Mouse (Mus musculus) cerebellum, postnatal 36 days (tissue): ENCODE results near the gene Ttc19.
"Not testable (repeated sequence)": the region's sequence is repeated elsewhere in the genome, so short reads cannot be mapped to it uniquely, and the experiment has no call there.

Source experiments
- DNase-seq, 2 experiments: peaks; one replicate each; pipeline ENCODE4 v3.0.0; 2021 to 2022; ENCODE audit warnings: mixed read lengths in 2 of 2

Gene Ttc19

DNA sequence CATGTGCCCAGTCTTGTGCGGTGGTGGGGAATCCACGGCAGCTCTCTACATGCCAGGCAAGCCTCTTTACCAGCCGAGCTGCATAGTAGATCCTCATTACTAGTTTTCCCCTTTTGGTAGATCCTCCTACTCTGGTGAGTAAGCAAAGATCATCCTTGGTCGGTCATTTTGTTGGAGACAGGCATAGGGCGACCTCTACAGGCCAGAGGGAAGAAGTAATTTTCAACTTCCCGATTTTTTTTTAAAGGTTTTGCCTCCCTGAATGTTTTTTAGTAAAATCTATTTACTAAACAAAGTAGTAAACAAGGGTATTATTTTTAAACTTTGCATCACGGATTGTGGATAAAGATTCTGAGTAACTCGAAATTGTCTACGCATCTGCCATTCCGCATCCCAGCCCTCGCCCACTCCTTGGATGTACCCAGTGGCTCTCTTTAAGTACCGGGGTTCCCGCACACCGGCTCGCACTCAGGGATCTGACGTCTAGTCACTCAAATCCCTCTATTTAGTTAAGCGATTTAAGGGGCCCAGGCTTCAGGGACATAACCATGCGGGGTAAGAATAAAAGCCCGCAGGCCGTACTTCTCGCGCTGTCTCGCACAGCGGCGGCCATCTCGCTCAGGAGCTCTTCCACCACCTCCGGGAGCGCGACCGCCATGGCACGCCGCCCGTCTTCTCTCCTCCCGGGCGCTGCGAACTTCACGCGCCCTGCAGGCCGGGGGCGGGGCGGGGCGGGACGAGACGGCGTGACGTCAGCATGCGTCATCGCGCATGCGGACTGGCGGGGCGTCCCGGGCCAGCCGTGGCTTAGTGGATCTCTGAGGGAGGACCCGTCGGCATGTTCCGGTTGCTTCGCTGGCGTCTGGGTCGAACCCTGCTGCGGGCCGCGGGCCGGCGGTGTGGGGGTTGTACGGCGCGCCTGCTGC, at the start of gene Ttc19, which contains the start of gene Zswim7:
Ttc19 (plus strand) TSS at position 799 of the 926 bp plus-strand sequence.
Zswim7 (minus strand) TSS at position 701 of the 926 bp plus-strand sequence.
- peak; percentile 92 to 93 for DNase-seq

DNA sequence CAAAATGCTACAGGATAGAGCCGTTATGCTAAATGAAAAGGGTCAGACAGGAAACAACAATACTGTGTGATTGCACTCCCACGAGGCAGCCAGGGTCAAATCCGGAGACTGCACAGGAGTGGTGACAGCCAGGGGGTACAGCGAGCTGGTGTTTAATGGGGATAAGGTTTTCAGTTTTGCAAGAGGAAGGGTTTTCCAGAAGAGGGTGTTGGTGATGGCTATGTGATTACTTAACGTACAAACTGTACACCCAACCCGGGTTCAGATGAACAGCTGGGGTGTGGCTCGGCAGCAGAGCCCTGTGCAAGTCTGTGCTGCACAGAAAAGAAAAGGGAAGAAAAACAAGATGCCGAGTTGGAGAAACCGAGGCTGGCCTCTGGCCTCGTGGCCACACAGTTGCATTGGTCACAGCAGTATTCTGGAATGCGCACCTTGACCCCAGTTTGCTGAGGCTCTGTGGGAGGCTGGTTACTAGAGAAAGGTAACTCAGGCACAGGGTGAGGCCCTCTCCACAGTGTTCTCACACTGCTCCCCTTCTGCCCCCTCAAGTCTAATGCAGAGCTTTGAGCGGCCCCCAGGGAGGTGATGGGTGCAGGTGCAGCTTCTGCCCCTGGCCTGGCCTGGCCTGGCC, 40.5 kb upstream of the Ttc19 start:
- DNase-seq = no peak

DNA sequence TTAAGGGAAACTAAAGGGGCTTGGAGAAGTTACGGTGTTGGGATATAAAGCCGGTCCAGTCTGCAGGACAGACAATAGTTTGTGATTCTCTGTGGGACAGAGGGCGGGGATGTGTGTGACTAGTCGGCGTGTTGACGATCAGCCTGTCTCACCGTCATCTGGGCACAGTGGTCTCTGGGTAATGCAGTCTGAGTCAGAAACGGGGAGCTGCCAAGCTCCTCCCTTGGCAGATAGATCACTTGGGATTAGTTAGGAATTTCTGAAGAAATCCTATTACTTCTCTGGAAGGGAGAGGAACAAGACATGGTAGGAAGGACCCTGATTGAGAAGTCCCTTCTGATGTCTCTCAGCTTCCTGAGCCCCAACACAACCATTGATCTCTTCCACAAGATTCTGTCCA, 37.4 kb upstream of the Ttc19 start:
- no peak for DNase-seq

DNA sequence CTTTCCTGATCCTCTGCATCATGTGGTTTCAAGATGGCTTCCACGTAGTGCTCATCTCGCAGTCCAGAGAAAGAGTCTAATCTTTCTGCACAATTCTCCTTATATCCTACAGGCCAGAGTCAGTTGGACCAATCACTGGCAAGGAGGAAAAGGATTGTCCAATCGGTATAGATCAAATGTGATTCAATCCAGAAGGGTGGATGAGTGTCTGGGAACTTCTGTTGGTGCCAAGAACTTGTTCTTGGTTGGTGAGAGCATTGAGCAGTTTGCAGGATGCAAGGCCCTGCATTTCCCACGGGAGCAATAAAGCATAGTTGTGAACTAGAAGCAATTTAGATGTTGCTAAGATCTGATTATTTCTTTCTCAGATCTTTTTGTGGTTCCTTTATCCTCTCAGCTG, 36.8 kb upstream of the Ttc19 start:
- no peak for DNase-seq

DNA sequence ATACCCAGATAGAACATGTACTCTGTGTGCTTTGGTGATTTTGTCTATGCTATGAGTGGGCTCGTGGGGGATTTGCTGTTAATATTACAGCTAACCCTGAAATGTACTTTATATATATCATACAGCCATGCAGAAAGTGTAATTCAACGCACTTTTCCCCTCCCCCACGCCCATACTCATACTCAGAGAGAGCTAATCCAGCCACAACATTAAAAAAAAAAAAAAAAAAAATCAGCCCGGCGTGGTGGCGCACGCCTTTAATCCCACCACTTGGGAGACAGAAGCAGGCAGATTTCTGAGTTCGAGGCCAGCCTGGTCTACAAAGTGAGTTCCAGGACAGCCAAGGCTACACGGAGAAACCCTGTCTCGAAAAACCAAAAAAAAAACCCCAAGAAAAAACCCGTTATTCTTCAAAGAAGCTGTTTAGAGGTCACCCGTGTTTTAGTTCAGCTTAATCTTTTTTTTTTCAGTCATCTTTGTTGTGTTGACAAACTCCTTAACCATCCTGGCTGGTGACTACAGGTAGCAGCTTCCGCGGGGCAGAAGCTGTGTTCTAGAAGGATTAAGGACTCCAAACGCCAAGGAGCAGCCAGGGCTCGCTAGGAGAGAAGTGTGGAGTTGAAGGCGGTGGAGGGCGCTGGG, 33.4 kb upstream of the Ttc19 start:
- no peak for DNase-seq

DNA sequence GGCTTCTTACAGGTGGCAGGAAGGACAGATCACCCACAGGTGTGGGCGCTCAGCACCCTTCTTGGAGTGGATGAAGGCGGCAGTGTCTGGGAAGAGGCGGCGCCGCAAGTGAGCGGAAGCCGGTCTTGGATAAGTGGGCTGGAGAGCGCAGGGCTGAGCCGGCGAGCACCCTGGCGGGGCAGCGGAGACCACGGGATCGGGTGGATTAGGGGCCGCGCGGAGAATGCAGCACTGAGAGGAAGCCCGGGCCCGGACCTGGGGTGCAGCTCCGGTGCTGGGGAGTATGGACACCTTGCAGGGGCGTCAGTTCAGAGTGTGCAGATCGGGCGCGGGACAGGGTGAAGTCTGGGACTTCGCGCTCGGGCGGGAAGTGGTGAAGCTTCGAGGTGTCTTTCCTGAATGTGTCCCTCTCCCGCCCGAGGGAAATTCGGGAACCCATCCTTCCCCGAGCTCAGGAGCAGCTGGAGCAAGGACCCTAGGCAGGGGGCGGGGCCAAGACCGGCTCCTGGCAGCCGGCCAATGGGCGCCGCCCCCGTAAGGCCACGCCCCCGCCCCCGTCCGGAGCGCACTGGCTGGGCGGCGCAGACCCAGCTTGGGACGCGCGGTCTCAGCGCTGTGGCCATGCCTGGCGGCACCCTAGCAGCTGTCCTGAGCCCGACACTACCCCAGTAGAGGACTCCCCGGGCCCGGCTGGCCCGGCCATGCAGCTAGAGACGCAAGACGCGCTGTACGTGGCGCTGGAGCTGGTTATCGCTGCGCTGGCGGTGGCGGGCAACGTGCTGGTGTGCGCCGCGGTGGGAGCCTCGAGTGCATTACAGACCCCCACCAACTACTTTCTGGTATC, 32.6 kb upstream of the Ttc19 start, which contains the start of gene Adora2b:
Adora2b (plus strand) TSS at position 584 of the 844 bp plus-strand sequence.
- peak; percentile 17 to 30 for DNase-seq

DNA sequence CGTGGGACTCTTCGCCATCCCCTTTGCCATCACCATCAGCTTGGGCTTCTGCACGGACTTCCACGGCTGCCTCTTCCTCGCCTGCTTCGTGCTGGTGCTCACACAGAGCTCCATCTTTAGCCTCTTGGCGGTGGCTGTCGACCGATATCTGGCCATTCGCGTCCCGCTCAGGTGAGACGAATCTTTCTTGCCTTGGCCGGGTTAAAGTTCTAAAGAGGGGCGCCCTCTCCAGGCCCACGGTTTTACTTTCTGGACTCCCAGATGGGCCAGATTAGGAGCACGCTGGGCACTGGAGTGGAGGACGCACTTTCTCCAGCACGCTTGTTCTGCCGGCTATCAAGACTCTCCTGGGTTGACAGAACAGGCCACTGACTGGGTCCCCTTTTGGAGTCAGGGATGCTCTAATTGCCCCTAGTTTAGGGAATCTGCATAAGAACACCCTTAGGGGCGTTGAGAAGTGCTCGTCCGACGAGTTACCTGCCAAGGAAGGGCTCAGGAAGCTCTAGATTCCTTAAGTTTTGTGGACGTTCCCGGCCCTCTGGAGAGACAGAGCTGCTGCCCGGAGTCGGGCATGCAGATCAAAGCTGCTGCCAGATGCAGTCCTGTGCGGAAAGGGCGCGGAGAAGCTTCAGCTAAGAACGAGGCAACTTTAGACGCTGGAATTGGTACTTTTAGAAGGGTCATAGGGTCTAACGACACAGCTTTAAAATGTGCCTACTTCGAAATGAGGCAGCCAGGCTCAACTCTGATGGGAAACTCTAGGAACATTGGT, 31.8 kb upstream of the Ttc19 start:
- DNase-seq = peak; percentile 30

DNA sequence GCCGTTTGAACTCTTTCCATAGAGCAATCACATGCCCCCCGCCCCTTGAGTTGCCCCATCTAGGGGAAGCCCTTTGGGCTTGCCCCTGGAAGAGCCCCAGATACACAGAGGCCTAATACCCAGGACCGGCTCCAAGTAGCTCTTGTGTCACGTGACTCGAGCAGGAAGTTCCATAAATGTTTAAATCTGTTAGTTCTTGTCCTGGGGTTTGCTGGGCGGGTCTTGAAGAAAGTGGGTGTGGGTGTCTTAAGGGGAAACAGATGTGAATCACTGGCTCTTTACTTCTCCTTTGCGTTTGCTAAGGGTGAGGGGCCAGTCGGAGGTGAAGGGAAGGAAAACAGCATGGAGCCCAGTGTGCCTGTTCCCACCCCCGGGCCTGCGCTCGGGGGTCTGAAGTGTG, 30.2 kb upstream of the Ttc19 start:
- DNase-seq = no peak

DNA sequence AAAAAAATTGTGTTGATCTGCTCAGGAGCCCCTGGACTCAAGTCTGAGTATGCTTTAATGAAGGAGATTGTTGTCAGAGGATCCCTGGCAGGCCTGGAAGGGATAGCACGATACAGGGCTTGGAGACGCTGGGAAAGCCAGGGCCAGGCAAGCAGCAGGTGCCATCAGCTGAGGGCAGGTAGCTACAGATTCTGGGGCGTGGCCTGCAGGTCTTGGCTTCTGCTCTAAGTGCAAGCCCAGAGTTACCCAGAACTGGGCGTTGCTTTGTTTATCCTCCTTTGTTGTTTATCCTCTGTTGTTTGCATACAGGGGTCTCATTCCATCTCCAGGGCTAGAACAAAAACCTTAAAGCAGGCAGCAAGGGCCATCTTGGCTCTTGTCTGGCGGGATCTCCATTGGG, 27.9 kb upstream of the Ttc19 start:
- no peak for DNase-seq

DNA sequence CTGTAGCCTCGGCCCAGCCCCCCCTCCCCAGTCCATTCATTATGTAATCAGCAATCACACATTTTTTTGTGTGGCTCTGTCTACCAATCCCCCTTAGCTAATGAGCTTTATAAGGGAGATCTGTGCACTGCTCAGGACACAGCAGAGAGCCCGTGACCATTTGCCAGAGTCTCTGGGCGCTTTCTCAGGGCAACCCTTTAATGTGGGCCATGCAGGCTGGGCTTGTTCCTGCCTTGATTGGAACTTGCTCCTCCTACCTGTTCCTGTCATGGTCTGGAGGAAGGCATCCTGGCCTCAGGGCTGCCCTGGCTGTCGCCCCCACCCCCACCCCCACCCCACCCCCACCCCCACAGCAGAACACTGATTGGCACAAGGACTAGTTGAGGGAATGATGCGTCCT, 22.1 kb upstream of the Ttc19 start:
- DNase-seq = no peak

DNA sequence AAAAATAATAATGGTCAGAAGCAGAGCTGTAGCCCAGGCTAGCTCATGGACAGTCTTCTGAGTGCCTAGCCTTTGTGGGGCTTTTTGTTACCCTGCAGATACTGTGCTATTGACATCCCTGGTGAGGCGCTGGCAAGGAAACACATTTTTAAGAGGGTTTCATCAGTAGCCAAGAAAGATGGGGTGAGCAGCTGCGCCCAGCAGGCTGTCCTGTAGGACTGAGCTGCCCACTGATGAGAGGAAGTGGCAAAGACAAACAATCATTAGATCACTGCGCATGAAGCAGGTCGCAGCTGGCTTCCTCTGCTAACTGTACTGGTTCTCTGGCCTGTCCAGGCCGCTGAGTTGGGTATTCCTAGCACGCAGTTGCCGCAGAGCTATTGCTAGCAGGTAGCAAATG, 17.7 kb upstream of the Ttc19 start:
- no peak for DNase-seq

DNA sequence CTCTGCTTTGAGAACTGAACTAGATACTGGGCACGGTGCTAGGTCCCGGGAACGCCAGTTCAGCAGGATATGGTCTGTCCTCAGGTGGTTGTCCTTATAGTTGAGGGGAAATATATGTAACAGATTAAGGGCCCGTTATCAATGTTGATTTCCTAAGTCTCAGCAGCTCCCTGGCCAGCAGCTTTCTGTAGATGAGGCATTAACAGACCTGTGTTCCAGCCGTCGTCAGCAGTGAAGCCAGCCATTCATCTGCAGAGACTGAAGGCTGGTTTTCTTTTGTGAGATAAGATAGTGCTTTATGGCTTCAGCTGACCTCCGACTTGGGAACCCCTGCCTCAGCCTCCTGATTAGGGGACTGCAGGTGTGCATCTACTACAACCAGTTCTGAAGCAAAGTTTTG, 17.3 kb upstream of the Ttc19 start:
- DNase-seq = no peak

DNA sequence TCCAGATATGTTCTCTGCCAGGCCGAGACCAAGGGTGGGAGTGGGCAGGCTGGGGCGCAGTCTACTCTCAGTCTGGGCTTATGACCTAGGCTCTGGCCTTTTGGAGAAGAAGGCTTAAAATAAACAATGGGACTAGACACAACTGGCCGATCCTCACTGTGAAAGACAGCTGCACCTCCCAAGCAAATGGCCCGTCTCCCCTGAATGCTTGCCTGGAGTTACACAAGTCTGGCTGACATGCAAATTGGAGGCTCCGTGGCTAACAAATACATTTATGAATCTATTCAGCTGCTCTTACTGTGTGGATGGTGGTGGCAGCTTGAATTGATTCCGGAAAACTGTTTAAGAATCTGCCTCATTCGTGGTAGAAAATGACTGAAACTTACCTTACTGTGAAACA, 15.6 kb upstream of the Ttc19 start:
- DNase-seq = no peak

DNA sequence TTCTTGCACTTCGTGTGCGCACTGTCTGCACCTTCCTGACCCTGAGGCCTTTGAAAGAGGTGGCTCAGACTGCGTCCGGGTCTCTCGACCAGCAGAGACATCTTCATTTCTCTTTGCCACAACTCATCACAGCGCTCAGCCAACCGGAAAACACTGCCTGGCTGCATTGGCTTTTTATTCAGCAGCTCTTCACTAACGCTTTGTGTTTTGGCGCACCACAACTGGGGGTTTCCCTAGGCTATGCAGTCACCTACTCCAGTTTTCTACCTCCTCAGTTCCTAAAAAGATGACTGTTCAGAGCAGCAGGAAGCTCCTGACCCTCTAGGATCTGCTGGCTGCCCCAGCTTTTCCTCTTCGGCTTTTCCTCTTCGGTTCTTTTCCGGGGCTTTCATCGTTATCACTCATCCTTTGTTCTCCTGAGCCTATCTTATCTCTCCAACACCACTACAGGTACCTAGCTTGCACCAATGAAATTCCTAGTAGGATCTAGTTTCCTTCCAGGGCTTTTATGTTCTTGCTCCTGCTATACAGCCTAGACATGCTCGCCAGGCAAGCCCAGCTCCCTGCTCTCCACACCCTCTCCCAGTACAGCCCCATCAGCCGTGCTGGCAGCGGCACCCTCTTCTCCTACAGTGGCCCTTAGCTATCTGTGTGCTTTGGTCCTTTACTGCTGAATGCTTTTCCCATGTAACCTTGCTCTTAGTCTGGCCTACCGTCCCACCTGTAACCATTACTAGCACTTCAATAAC, 14.6 kb upstream of the Ttc19 start:
- DNase-seq = no peak

DNA sequence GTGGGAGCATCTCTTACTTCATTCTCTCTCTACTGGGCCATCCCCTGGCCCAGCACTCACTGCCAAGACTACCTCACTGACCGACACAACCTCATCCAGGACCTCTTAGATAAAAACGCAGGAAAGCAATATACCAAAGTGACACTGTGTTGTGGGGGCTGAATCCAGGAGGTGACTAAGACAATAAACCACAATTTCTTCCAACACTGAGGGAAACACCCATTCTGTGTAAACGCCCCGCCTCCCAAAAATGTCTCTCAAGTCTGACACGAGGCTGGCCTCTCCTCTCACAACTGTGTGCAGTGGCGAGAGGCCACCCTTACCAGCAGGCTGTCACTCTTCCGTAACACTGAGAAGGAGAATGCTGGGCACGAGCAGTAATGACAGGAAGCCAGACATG, 12.9 kb upstream of the Ttc19 start:
- no peak for DNase-seq

DNA sequence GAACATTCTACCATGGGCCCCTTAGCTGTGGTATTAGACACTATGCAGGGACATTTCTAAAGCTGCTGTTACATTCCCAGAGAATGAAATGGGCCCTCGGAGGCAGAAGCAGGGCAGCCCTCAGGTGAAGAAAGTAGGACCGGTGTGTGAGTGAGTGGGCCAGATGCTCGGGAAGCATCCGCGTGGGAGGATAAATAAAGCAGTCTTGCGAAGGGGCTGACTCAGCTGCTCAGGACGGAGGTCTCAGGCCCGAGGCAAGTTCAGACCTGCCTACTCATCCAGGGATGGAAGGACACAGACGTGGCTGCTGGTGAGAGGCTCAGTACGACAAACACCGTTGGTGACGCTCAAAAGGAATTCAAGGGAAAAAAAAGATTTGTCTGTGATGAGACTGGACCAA, 12.2 kb upstream of the Ttc19 start:
- no peak for DNase-seq

DNA sequence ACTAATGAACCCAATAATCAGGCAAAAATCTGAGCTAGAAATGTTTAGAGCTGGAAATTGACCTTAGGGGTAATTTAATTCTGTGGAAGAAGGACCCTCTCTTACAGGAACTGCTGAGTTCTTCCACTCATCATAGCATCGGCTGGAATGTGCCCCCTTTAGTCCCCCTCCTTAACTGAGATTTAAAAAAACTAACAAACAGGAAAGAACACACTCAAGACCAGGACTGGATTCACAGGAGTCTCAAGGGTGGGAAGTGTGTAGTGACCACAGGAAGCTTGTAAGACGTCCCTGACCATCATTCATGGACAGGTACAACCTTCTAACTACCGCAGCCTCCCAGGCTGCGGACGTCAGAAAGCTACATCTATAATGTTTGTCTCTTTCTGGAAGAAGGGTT, 10.4 kb upstream of the Ttc19 start:
- DNase-seq = no peak

DNA sequence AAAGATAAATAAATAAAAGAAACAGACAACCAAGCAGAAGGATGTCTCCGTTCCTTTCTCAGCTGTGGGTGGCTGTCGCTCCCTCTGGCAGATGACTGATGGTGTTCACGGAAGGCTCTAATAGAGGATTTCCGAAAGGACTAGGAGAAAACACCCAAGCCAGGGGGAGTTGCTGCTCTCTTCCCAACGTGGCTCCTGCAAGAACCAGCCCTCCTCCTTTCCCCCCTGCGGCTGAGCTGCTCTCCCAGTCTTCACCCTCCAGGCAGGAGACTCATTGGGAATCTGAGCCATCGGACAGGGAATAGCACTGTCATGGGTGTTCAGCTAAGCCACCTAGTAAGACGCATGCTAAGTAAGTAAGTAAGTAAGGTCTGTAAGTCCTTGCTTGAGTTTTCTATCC, 4.2 kb upstream of the Ttc19 start:
- DNase-seq = no peak

DNA sequence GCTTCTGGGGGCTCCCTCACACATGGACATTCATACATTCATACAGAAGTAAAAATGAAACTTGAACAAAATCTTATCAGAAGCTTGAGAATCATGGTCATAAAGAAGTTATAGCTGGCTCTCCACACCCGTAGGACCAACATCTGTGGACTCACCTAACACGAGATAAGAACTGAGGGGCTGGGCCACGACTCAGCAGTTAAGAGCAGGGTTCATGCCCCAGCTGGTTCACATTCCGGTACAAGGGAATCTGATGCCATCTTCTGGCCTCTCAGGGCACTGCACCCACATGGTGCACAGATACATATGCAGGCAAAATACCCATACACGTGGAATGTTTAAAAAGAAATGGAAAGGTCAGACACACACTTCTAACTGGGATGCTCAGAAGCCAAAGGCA, 3.2 kb upstream of the Ttc19 start:
- DNase-seq = peak; percentile 32 to 39

DNA sequence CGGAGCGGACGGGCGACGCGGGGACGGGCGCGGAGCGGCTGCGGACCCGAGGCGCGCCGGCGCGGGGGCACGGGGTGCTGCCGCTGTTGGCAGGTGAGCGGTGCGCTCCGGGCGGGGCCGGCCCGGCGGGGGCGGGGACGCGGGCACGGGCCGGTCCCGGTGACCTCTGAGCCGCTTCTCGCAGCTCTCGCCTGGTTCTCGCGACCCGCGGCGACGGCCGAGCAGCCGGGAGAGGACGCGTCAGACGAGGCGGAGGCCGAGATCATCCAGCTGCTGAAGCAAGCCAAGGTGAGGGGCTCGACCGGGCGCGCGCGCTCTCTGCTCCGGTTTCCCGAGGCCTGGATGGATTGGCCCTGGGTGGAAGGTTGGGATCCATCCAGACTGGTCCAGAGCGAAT, 326 bp downstream of the Ttc19 start:
- DNase-seq = no peak

DNA sequence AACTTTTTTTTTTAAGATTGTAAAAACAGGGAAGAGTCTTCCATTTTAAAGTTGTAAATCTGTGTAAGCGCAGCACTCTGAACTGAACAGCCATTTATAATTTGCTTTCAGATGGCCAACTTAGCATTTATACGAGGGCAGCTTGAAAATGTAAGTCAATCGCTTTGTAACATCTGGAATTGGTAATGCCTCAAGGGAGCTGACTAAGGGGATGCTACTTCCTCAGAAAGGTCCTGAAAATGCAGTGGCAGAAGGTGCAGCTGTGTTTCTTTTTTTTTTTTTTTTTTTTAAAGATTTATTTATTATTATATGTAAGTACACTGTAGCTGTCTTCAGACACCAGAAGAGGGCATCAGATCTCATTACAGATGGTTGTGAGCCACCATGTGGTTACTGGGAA, 2.7 kb downstream of the Ttc19 start:
- not testable (repeated sequence) for DNase-seq
